Mouse (Mus musculus) neural tube, embryonic 14.5 days (tissue): ENCODE results near the gene Dennd5b. TPM values are rescaled to one million over a fixed set of nuclear protein-coding genes. Genes with fewer than 3 reads are reported as not detected.

Experiments
- ATAC-seq: fragments of 200-750 bp; cut with Nextera tagmentation; 2 replicates; pipeline ENCODE4 v1.8.0; 2017; ENCODE audit warnings: low read depth, mild to moderate bottlenecking, moderate TSS enrichment, moderate library complexity
- H3K27ac ChIP-seq: fragments of 300-500 bp; sonication (generic); 2 replicates; pipeline ENCODE4 v1.5.1; 2014; ENCODE audit warnings: low read depth, mild to moderate bottlenecking, control low read depth, low read length, moderate library complexity, mixed read lengths
- H3K27me3 ChIP-seq: fragments of 300-500 bp; sonication (generic); 2 replicates; pipeline ENCODE4 v1.6.1; 2014; ENCODE audit warnings: low read length; ENCODE audit not compliant: control insufficient read depth, insufficient read depth
- H3K36me3 ChIP-seq: fragments of 300-500 bp; sonication (generic); 2 replicates; pipeline ENCODE4 v1.6.1; 2014; ENCODE audit warnings: low read length, mixed read lengths; ENCODE audit not compliant: control insufficient read depth, insufficient read depth
- H3K4me1 ChIP-seq: fragments of 300-500 bp; sonication (generic); 2 replicates; pipeline ENCODE4 v1.6.1; 2014; ENCODE audit warnings: low read length; ENCODE audit not compliant: control insufficient read depth, insufficient read depth
- H3K4me2 ChIP-seq: fragments of 300-500 bp; sonication (generic); 2 replicates; pipeline ENCODE4 v1.6.1; 2014; ENCODE audit warnings: mild to moderate bottlenecking, low read depth, low read length, control low read depth
- H3K4me3 ChIP-seq: fragments of 300-500 bp; sonication (generic); 2 replicates; pipeline ENCODE4 v1.5.1; 2014; ENCODE audit warnings: low read depth, low read length, control low read depth, mixed read lengths
- H3K9ac ChIP-seq: fragments of 300-500 bp; sonication (generic); replicated peaks from 2 replicates; pipeline ENCODE4 v1.6.1; 2014; ENCODE audit warnings: low read depth, mild to moderate bottlenecking, control low read depth, low read length, mixed read lengths
- H3K9me3 ChIP-seq: fragments of 300-500 bp; sonication (generic); 2 replicates; pipeline ENCODE4 v1.6.1; 2016; ENCODE audit warnings: low read length; ENCODE audit not compliant: control insufficient read depth
- WGBS: fragments of 180-500 bp; shearing (Covaris S2); extraction: QIAGEN DNeasy Blood & Tissue Kit; methylation state at CpG from one replicate; pipeline ENCODE4 v1.1.7; 2014; 5-methylcytosine and 5-hydroxymethylcytosine counted together
- polyA plus RNA-seq: library from polyadenylated mRNA; unstranded; fragments of >200 nt; fragmentation: Nextera tagmentation; extraction: Ambion mirVana; gene quantifications from 2 replicates; pipeline ENCODE4 v1.2.1, GENCODE M21; 2014

Gene Dennd5b
- polyA plus RNA-seq: 23.3 and 32.3 TPM in 2 replicates

- Histone ChIP-seq H3K36me3 (no peaks in the 10 kb centered on the region), H3K9me3 (no peaks in the 10 kb centered on the region), H3K4me3 (peak within 1 kb of the TSS; percentile 93), H3K27me3 (no peaks in the 10 kb centered on the region), H3K27ac (peak within 1 kb of the TSS; percentile 99), H3K4me2 (peak within 1 kb of the TSS; percentile 60), H3K4me1 (0 out of 2 replicates have a peak, but pooled peaks cover 8% of the 10 kb centered on the region), H3K9ac (peak within 1 kb of the TSS; percentile 97)
- peak; percentile 93 for ATAC-seq
- whole genome bisulfite sequencing: under 1% methylated on average over 113 of the region's 124 CpGs
Measured at GRCm38 (mm10) chr6:149101076-149101942, at the start of gene Dennd5b. Gene Dennd5b (minus strand): TSS chr6:149101680.

GRCm38 (mm10) chr6:149148436-149149229 lies 47.2 kb upstream of the Dennd5b start:
- no peaks in the 10 kb centered on the region for H3K27me3 ChIP-seq
- no peaks in the 10 kb centered on the region for H3K4me1 ChIP-seq
- no peak overlapping the region for H3K4me3 ChIP-seq
- H3K9ac ChIP-seq: no peak overlapping the region
- no peak overlapping the region for H3K27ac ChIP-seq
- WGBS: 73% methylated on average over 7 of the region's 7 CpGs
- no peak overlapping the region for H3K4me2 ChIP-seq
- H3K9me3 ChIP-seq: no peaks in the 10 kb centered on the region
- no peak for ATAC-seq
- no peaks in the 10 kb centered on the region for H3K36me3 ChIP-seq

- H3K9ac ChIP-seq: no peak overlapping the region
- WGBS: 100% methylated on average over 1 of the region's 1 CpGs
- H3K4me1 ChIP-seq: no peaks in the 10 kb centered on the region; the same call in 1 of the 2 replicates
- H3K4me3 ChIP-seq: no peak overlapping the region
- H3K27ac ChIP-seq: no peak overlapping the region
- H3K27me3 ChIP-seq: no peaks in the 10 kb centered on the region
- no peak overlapping the region for H3K4me2 ChIP-seq
- H3K36me3 ChIP-seq: no peaks in the 10 kb centered on the region
- no peaks in the 10 kb centered on the region for H3K9me3 ChIP-seq
- no peak for ATAC-seq
Measured at GRCm38 (mm10) chr6:149145143-149145542, 43.7 kb upstream of the Dennd5b start.

- WGBS: 6% methylated on average over 36 of the region's 36 CpGs
- H3K4me3 ChIP-seq: peak overlapping the region; percentile 39
- H3K27ac ChIP-seq: no peak overlapping the region
- no peaks in the 10 kb centered on the region for H3K9me3 ChIP-seq
- peak; percentile 92 for ATAC-seq
- peak overlapping the region; percentile 39; the same call in 1 of the 2 replicates for H3K9ac ChIP-seq
- H3K4me1 ChIP-seq: no peaks in the 10 kb centered on the region; the same call in 1 of the 2 replicates
- H3K4me2 ChIP-seq: peak overlapping the region; percentile 53
- no peaks in the 10 kb centered on the region for H3K36me3 ChIP-seq
- no peaks in the 10 kb centered on the region for H3K27me3 ChIP-seq
Measured at GRCm38 (mm10) chr6:149141393-149142173, 40.1 kb upstream of the Dennd5b start.

- no peak within 1 kb of the TSS for H3K4me2 ChIP-seq
- no peaks in the 10 kb centered on the region for H3K27me3 ChIP-seq
- no peaks in the 10 kb centered on the region for H3K36me3 ChIP-seq
- ATAC-seq: no peak
- no peaks in the 10 kb centered on the region for H3K9me3 ChIP-seq
- H3K4me1 ChIP-seq: no peaks in the 10 kb centered on the region; the same call in 1 of the 2 replicates
- no peak within 1 kb of the TSS for H3K27ac ChIP-seq
- H3K9ac ChIP-seq: no peak within 1 kb of the TSS
- 86% methylated on average over 1 of the region's 1 CpGs for WGBS
- H3K4me3 ChIP-seq: no peak within 1 kb of the TSS
Measured at GRCm38 (mm10) chr6:149139471-149139870, 38.0 kb upstream of the Dennd5b start, which contains the start of gene Etfbkmt. Gene Etfbkmt (plus strand): TSS chr6:149139849.

GRCm38 (mm10) chr6:149139011-149139410 lies 37.5 kb upstream of the Dennd5b start:
- H3K4me3 ChIP-seq: no peak overlapping the region
- no peaks in the 10 kb centered on the region for H3K36me3 ChIP-seq
- no peaks in the 10 kb centered on the region for H3K9me3 ChIP-seq
- WGBS: 96% methylated on average over 3 of the region's 3 CpGs
- H3K4me2 ChIP-seq: no peak overlapping the region
- H3K9ac ChIP-seq: no peak overlapping the region
- H3K27ac ChIP-seq: no peak overlapping the region
- no peaks in the 10 kb centered on the region; the same call in 1 of the 2 replicates for H3K4me1 ChIP-seq
- H3K27me3 ChIP-seq: no peaks in the 10 kb centered on the region
- no peak for ATAC-seq

GRCm38 (mm10) chr6:149137936-149138335 lies 36.5 kb upstream of the Dennd5b start:
- no peaks in the 10 kb centered on the region; the same call in 1 of the 2 replicates for H3K4me1 ChIP-seq
- no peak overlapping the region for H3K4me3 ChIP-seq
- no peak overlapping the region for H3K27ac ChIP-seq
- no peaks in the 10 kb centered on the region for H3K27me3 ChIP-seq
- H3K9ac ChIP-seq: no peak overlapping the region
- no peaks in the 10 kb centered on the region for H3K36me3 ChIP-seq
- ATAC-seq: no peak
- H3K4me2 ChIP-seq: no peak overlapping the region
- no peaks in the 10 kb centered on the region for H3K9me3 ChIP-seq
- 52% methylated on average over 2 of the region's 2 CpGs for WGBS

- H3K9ac ChIP-seq: no peak overlapping the region
- no peaks in the 10 kb centered on the region for H3K36me3 ChIP-seq
- H3K27me3 ChIP-seq: no peaks in the 10 kb centered on the region
- WGBS: 67% methylated on average over 6 of the region's 6 CpGs
- no peak overlapping the region for H3K4me2 ChIP-seq
- no peaks in the 10 kb centered on the region for H3K4me1 ChIP-seq
- ATAC-seq: no peak
- H3K4me3 ChIP-seq: no peak overlapping the region
- H3K9me3 ChIP-seq: no peaks in the 10 kb centered on the region
- H3K27ac ChIP-seq: no peak overlapping the region
Measured at GRCm38 (mm10) chr6:149135631-149136030, 34.2 kb upstream of the Dennd5b start.
